Mouse (Mus musculus): ENCODE results near the gene Cox5b. TPM values are rescaled to one million over a fixed set of nuclear protein-coding genes. Genes with fewer than 3 reads are reported as not detected.

The Cox5b gene
- polyA plus RNA-seq, 1 experiment from 2014 or later = 460 TPM

Small RNAs within 50 kb of the gene (microRNA-seq; reads per million reads assigned to microRNA genes)
- not detected for gene Gm24133 (ENCODE audit: borderline number of aligned reads)

Other genes starting within 250 kb of the Cox5b start
- 31.7 and 35.0 TPM in 2 replicates for gene Lman2l, start 246.2 kb upstream of the Cox5b start, polyA plus RNA-seq (2014; fragmentation: Nextera tagmentation; extraction: Ambion mirVana)
- 12.0 and 12.8 TPM in 2 replicates for gene Cnnm4, start 219.8 kb upstream of the Cox5b start, polyA plus RNA-seq (2014; fragmentation: Nextera tagmentation; extraction: Ambion mirVana)
- 3.5 and 5.4 TPM in 2 replicates for gene Cnnm3, start 179.6 kb upstream of the Cox5b start, polyA plus RNA-seq (2014; fragmentation: Nextera tagmentation; extraction: Ambion mirVana)
- 4.6 and 6.0 TPM in 2 replicates for gene Ankrd23, start 154.6 kb upstream of the Cox5b start, polyA plus RNA-seq (2014; fragmentation: Nextera tagmentation; extraction: Ambion mirVana)
- not detected in 2 replicates for gene Gm42417, start 152.0 kb upstream of the Cox5b start, polyA plus RNA-seq (2014; fragmentation: Nextera tagmentation; extraction: Ambion mirVana)
- 11.9 and 14.4 TPM in 2 replicates for gene Ankrd39, start 144.0 kb upstream of the Cox5b start, polyA plus RNA-seq (2014; fragmentation: Nextera tagmentation; extraction: Ambion mirVana)
- gene Sema4c, start 133.1 kb upstream of the Cox5b start, polyA plus RNA-seq (2014; fragmentation: Nextera tagmentation; extraction: Ambion mirVana) = 3.7 and 4.4 TPM in 2 replicates
- not detected in 2 replicates for gene Fam178b, start 8.3 kb upstream of the Cox5b start, polyA plus RNA-seq (2014; fragmentation: Nextera tagmentation; extraction: Ambion mirVana)
- 0.31 TPM in 1 of 2 replicates, not detected in the other for gene 4933424G06Rik, start 18.7 kb downstream of the Cox5b start, polyA plus RNA-seq (2014; fragmentation: Nextera tagmentation; extraction: Ambion mirVana)
- gene Actr1b, start 23.0 kb downstream of the Cox5b start, polyA plus RNA-seq (2014; fragmentation: Nextera tagmentation; extraction: Ambion mirVana) = 90.9 and 99.0 TPM in 2 replicates
- gene Zap70, start 70.3 kb downstream of the Cox5b start, polyA plus RNA-seq (2014; fragmentation: Nextera tagmentation; extraction: Ambion mirVana) = 0.15 and 0.18 TPM in 2 replicates